Mouse (Mus musculus) T-helper 17 cell (primary cell): ENCODE data around the gene Zcchc3.
"Not testable (repeated sequence)": the region's sequence is repeated elsewhere in the genome, so short reads cannot be mapped to it uniquely, and the experiment has no call there.

Source experiments
- in situ Hi-C, 2 experiments: fragments of 300-600 bp; cut with MboI, MseI; formaldehyde crosslinking; loops; 1 replicate in 1 of 2; 2 replicates in 1 of 2; pipeline ENCODE4 v1.15.1; 2025; ENCODE audit warnings: high pct_unique_total_duplicates in 2 of 2

The Zcchc3 gene

DNA sequence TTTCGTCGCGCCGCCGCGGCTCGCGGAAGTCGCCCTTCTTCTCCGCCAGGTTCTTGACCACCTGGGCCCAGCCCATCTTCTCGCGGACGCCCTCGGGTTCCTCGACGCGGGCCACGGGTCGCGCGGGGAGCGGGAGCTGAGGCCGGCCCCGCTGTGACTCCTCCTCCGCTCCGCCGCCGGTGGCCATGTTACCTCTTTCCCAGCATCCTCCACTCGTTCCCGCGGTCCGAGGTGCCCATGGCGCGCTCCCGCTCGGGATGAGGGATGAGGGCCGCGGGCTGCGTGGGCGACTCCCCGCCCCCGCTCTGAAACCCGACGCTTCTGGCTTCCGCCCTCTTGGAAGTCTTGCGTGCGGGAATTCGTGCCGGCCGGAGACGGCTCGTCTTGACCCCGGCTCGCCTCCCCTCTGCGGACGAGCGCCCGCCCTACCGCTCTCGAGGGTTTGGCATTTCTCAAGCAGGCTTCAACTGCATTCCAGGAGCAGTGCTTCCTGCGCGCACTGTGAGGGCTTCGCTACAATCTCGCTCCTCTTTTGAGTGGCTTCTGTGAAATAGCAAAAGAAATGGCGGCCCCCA lies at the start of gene Zcchc3:
Gene Zcchc3 (minus strand): TSS at position 437 of the 575 bp plus-strand sequence.
- in situ Hi-C loops: loop anchor here in 1 of 2 experiments (10.0 kb wide), 1 partner anchor 1390 kb away; no protein-coding TSS in a partner anchor

DNA sequence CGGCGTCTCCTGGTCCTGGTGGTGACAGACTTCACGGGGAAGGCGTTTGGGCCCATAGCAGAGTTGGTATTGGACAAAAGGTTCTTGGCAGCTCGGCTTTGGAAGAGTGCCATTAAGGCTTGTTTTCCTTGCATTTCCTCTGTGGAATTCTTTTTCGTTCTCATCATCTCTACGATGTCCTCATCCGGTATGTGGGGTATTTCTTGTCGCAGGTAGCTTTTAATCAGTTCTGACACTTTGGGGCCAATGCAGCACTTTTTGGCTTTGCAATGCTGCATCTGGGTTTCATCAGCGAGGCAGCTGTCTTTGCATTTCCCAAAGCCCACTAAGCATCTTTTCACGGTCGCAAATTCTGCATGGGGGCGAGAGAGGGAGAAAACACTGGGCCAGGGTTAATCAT lies 44.4 kb upstream of the Zcchc3 start:
- in situ Hi-C loops: no loop called here

DNA sequence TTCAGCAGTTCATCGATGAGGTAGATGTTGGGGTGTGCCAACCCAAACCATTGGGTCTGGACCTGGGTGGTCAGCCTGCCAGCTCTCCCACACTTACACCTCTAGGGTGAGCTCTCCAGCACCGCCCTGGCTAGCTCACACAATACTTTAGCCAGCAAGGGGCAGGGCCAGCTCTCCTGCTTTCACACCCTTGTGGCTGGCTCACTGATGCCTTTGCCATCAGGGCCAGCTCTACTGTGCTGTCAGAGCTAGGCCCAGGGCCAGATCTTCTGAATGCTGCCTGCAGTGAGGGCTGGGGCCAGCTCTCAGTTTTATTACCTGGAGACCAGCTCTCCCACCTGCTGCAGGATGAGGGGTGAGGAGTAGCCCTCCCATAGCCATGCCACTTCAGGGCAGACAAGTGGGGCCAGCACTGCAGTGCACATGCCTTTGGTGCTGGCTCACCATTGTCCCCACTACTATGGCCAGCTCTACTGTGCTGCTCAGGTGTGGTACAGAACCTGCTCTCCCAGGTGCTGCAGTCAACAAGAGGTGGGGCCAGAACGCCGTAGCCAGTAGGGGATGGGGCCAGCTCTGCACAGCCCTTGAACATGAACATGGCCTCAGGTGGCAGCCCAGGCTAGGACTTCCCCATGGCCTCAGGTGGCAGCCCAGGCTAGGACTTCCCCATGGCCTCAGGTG lies 37.4 kb upstream of the Zcchc3 start:
- in situ Hi-C loops: no loop called here

DNA sequence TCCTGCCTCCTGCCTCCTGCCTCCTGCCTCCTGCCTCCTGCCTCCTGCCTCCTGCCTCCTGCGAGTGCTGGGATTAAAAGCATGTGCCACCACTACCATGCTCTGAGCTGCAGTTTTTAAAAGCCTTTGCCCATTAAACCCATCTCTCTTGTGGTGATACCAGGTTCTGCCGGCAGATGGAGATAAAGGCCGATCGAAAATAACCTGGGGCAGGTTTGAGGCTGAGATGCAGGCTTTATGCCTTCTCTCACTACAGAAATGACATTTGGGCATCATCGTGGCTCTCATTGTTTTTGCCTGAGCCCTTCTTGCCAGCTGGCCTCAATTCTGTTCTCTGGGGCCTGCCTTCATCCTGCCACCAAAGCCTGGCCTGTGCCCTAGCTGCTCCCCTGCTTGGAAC lies 35.4 kb upstream of the Zcchc3 start:
- in situ Hi-C loops: no loop called here

DNA sequence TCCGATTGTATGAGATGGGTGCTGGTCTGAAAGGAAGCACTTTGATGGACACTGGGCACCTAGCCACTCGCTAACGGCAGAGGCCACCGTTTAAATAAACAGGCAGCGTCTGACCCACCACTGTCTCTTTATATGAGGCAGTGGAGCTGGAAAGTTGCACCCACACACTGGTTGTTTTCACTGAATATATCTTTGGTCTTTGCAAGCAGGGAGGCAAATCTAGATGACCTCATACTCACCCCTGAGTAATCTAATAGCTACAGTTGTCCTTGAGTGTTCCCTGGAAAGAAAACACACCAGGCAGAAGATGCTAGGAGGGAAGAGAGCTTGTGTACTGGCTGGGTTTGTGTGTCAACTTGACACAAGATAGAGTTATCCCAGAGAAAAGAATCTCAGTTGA lies 32.6 kb upstream of the Zcchc3 start:
- in situ Hi-C loops: loop anchor here in 1 of 2 experiments (5.0 kb wide), 1 partner anchor 55 kb away; no protein-coding TSS in a partner anchor

DNA sequence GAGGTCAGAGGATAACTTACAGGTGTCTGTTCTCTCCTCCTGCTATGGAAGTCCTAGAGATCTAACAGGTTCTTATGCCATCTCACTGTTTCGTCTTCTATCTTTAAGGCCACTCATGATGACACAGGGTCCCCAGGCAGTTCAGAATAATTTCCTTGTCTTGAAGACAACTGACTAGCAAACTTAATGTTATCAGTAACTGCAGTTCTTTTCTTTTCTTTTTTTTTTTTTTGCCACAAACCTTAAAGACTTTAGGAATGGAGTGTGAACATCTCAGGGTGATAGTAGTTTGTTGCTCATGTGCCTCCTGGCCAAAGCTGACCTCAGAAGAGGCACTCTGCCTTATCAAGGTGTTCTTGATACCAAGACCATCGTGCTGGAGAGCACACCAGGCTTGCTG lies 31.8 kb upstream of the Zcchc3 start:
- in situ Hi-C loops: loop anchor here in 1 of 2 experiments (5.0 kb wide), 1 partner anchor 54 kb away; no protein-coding TSS in a partner anchor

DNA sequence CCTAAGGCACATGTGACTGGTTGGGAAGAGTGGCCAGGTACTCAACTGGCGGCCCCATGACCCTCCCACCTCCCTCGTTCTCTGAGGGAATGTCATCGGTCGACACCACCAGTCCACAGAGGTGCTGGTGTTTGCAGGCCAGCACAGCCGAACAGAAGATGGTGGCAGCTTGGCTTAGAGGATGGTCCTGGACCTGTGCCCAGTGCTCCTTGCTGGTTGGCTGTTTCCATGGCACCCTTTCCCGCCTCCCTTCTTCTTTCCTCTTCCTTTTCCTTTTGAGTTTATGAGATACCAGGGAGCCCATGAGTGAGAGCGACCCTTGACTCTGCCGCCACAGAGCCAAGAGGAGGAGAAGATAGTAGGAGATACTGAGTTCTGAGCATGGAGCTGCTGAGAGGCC lies 28.5 kb upstream of the Zcchc3 start:
- in situ Hi-C loops: no loop called here

DNA sequence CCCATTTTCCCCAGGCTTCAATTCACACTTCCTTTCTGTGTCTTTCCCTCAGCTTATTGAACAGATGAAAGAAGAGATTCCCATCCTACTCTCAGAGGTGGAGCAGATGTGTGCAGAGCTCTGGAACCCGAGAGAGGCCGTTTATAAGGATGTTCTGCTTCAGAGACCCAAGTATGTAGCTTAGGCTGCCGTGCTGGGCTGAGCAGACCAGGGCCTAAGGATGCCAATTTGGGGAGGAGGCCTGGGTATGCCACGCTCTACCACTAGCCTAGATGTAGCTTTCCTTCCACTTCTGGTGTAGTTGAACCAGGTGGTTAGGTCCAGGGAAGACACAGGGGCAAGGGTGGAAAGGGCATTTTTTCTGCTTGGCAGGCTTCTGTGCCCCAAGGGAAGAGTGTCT lies 27.5 kb upstream of the Zcchc3 start:
- in situ Hi-C loops: no loop called here

DNA sequence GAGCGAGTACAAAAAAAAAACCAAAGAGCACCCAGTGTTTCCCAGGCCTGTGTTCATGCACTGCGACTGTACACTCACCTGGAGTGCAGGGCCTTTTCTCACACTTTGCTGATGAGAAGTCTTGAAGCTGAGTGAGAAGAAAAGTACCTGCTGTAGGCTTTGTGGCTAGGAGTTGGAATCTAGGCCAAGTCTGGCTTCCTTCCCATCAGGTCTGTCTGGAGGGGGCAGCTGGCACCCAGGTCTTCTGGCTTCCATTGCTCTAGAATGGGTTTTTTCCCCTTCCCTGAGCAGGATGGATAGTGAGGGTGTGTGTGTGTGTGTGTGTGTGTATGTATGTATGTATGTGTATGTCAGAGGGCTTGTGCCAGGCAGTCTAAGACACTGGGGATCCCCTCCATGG lies 25.0 kb upstream of the Zcchc3 start:
- in situ Hi-C loops: no loop called here

DNA sequence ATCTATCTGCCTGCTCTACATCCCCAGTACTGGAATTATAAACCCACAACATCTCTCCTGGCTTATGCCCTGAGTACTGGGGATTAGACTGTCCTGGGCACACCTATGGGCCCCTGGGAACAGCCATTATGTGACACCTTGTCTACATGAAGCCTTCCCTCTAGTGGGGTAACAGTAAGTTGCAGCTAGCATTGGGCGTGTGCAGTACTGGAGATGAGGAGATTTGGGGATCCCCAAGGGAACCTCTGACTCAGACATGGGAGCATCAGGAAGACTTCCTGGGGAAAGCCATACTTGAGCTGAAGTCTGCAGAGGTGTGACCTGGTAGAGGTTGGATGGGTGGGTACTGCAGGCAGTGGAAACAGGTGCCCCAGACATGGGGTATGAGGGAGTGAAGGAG lies 24.1 kb upstream of the Zcchc3 start:
- in situ Hi-C loops: no loop called here

DNA sequence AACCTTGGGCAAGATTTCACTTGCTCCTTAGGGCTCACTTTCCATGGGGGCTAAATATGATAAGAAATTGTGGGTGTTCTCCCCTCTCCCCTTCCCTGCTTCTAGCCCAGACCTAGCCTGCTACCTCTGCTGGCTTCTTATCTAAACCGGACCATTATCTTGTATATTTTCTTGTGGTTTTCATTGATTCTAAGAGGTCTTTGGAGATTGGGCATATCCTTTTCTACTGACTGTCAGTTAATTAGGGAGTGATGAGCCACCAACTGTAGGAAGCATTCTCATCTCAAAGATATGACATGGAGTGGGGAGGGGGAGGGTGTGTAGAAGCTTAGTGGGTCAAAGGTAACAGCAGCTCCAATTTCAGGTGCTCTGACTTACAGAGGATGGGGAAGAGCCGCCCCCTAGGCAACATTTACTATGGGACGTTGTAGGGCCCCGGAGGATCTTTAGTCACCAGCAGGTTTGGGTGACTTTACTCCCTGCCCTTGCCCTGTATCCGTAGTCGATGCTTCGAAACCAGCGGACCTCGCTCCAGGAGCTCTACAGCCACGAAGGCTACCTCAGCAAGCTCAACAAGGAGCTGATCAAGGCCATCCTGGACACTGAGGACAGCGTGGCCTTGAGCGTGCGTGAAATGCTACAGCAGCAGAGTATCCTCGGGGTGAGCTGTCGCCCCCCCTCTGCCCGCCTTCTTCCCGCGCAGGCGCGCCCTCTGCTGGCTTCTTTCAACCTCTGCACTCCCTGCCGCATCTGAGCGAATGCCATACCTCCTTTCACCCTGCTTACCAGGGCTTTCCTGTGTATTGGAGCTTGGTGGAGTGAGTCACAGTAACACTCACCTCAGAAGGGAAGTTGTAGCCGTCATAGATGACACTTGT lies 22.4 kb upstream of the Zcchc3 start:
- in situ Hi-C loops: no loop called here

DNA sequence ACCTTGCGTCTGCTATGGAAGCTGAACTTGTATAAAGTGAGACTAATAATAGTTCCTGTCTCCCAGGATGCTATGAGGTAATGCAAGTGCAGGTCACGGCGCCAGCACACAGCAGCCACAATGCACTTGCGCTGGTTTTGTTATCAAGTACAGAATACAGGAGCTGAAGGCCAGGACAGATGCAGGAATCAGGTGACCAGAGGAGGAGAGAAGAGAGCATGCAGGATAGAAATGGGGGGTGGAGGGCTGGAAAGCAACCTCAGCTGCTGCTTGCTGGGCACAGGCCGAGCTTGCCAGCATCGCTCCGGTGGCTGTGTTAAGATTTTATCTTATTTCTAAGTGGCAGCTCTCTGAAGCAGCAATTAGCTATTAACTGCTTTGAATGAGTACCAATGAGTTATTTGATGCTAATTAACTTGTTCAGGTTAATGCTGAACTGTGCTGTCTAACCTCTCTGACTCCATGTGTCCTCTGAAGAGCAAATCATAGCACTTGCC lies 21.6 kb upstream of the Zcchc3 start:
- in situ Hi-C loops: no loop called here

DNA sequence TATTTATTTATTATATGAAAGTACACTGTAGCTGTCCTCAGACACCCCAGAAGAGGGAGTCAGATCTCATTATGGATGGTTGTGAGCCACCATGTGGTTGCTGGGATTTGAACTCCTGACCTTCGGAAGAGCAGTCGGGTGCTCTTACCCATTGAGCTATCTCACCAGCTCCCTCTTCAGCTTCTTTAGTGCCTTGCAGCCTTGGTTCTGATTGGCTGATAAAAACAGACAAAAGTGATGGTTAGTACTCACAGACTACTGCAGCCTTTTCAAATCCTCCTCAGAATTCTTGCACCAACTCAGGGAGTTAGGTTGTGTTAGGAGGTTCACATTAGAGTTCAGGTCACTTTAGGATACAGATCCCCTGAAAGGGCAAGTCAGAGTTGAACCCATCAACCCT lies 13.7 kb upstream of the Zcchc3 start:
- in situ Hi-C loops: not testable (repeated sequence)

DNA sequence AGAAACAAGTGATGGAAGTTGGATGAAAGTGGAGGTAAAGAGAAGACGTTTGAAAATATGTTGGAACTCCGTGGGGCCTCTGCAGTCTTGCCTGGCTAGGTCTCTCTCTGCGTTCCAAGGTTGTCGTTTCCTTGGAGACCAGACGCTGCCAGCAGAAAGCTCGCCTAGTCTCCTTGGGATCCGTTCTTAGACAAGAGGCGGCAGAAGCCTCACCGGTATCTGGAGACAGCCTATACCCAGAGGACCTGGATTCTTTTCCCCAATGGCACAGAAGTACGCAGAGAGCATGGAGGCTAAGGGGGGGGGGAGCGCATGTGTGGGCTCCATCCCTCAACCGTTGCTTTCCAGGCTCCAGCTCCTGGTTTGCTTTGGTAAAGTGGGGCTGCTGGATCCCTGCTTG lies 12.7 kb upstream of the Zcchc3 start:
- in situ Hi-C loops: no loop called here

DNA sequence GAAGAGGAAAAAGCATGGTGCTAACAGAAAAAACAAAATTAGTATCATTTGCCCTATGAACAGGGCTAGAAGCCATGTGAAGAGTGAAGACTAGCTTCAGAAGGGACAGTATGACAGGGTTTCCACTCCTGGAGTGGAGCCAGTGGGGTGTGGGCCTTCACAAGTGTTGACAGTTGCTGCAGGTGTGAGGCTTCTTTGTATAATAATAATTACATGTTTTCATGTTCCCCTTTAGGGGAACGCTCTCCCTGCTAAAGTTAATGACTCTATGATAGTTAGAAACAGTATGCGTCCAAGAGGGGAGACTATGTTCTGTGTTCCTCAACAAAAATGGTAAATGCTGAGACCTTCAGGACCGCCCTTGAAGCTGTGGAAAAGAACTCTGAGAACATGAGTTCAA lies 959 bp upstream of the Zcchc3 start:
- in situ Hi-C loops: loop anchor here in 1 of 2 experiments (10.0 kb wide), 1 partner anchor 1391 kb away; no protein-coding TSS in a partner anchor

DNA sequence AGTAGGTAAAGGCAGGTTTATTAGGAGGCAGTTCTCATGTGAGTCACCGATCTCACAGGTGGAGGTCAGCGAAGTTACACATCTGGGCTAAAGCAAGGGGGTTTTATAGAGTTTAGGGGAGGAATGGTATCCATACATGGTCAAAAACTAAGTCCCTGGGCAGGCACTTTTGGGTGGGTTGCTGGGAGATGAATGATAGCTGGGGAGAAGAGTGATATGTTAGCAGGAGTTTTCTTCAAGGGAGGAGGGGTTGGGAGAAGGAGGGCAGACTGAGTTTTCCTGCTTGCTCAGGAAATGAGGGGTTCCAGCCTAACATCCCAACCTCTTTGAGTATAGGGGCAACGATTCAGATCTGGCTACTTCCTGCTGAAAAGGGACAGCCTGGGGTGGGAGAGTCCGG lies 460 bp upstream of the Zcchc3 start, which contains the start of gene 6820408C15Rik:
Gene 6820408C15Rik (plus strand): TSS at position 301 of the 400 bp plus-strand sequence.
- in situ Hi-C loops: loop anchor here in 1 of 2 experiments (10.0 kb wide), 1 partner anchor 1390 kb away; no protein-coding TSS in a partner anchor

DNA sequence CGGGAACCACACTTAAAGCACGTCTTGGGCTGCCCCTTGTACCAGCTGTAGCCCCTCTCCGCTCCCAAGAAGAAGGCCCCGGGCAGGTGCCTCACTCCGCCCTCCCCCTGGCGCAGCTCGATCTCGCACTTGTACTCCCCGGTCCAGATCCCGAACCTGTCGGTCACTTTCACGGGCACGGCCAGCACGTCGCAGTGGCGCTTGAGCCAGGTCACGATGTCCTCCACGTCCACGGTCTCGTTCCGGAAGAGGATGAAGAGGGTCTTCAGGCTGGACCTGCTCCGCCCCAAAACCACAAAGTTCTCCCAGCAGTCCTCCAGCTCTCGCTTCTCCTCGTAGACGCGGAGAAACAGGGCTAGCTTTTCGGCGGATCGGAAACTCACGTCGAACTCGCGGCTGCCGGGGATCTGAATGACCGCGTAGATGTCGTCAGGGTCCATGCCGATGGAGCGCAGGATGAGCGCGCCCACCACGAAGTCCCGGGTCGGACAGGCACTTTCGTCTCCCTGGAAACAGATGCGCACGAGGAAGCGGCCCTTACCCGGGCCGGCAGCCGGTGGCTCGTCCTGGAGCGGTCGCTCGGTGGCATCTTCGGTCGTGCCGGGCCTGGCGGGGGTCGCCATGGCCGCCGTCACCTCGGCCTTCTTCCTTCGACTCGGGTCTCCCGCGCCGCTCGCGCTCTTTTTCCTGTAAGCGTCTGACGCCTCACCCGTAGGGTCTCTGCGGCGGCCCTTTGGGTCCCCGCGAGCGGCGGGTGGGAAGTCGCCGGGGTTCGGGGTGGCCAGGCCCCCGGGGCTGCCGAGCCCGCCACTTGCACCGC lies 852 bp downstream of the Zcchc3 start:
- in situ Hi-C loops: loop anchor here in 1 of 2 experiments (10.0 kb wide), 1 partner anchor 1389 kb away; no protein-coding TSS in a partner anchor

DNA sequence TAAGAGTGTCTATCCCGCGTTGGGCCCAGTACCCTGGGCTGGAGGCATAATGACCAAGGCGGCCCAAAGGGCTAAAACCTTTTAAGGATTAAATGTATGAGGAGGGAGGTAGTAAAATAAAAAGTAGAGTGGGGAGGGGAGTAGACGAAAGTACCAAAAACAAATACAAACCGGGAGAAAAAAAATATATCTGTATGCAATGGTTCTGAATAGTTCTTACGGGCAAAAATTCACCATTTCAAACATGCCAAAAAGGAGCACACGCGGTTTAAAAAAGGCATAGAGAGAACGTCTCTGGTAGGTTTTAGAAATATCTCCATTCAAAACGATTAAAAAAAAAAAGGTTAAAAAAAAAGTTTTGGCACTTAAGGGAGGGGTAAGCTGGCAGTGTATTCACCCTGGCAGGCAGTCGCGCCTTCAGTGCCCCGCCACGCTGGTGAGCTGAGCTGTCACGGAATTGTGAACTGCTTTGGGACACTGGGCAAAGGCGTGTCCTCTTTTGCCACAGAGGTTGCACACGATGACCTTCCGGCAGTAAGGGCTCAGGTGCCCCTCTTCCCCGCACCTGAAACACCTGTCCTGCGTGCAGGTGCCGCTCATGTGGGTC lies 1.6 kb downstream of the Zcchc3 start:
- in situ Hi-C loops: loop anchor here in 1 of 2 experiments (10.0 kb wide), 1 partner anchor 1388 kb away; no protein-coding TSS in a partner anchor

DNA sequence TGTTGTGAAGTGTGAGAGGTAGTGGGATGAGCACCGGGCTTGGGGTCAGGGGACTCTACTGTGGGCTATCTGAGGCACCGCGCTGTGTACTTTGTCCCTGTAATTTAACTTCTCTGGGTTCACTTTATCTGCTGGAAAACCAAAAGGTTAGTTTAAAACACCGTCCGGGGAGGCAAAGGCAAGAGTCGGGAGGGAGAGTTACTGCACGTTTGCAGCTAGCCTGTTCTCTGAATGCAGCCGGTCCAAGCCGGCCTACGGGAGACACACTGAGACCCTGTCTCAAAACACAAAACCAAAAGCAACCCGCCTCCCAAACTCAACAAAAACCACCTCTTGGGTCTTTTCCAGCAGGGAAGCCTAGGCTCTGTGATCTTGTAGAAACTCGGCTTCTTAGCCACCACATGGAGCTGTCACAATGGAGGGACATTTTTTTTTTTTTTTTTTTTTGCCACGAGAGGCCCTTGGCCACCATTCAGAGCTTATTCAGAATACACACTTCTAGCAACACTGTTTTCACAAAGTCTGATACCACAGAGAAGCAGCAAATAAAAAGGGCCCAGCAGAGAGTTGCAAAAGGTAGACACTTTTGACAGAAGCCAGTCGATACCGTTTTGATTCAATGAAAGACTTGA lies 2.2 kb downstream of the Zcchc3 start:
- in situ Hi-C loops: loop anchor here in 1 of 2 experiments (10.0 kb wide), 1 partner anchor 1388 kb away; no protein-coding TSS in a partner anchor

DNA sequence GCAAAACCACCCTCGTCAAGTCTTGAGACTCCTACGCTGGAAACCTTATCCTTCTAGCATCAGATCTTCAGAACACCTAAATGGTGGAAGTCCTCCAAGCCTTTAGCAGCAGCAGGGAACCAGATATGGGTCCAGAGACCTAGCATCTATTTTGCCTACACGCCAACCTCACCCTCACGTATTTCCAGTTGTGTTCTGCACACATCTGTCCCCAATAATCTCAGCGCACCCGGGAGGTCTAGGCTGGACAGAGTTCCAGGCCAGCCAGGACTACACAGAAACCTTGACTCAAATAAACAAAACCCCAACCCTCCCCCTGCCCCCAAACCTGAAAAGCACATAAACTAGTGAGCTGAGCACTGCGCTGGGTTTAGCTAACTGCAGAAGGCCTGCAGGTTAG lies 3.4 kb downstream of the Zcchc3 start:
- in situ Hi-C loops: loop anchor here in 1 of 2 experiments (10.0 kb wide), 1 partner anchor 1387 kb away; no protein-coding TSS in a partner anchor
